Mouse (Mus musculus) heart, embryonic 11.5 days (tissue): Measurements from ENCODE around the gene Vps26b. TPM values are rescaled to one million over a fixed set of nuclear protein-coding genes. Genes with fewer than 3 reads are reported as not detected.

Source experiments
- ATAC-seq: fragments of 200-750 bp; cut with Nextera tagmentation; replicated peaks from 2 replicates; pipeline ENCODE4 v1.8.0; 2017; ENCODE audit warnings: moderate library complexity; ENCODE audit not compliant: insufficient number of reproducible peaks, low FRiP score, low TSS enrichment
- H3K27ac ChIP-seq: fragments of 300-500 bp; sonication (generic); 2 replicates; pipeline ENCODE4 v1.5.1; 2014; ENCODE audit warnings: mild to moderate bottlenecking, low read depth, low read length
- H3K27me3 ChIP-seq: fragments of 300-500 bp; sonication (generic); 2 replicates; pipeline ENCODE4 v1.6.1; 2014; ENCODE audit warnings: mild to moderate bottlenecking, low read length, mixed read lengths; ENCODE audit not compliant: control insufficient read depth, insufficient read depth
- H3K36me3 ChIP-seq: fragments of 300-500 bp; sonication (generic); 2 replicates; pipeline ENCODE4 v1.6.1; 2014; ENCODE audit warnings: mild to moderate bottlenecking, low read length, moderate library complexity, mixed read lengths; ENCODE audit not compliant: control insufficient read depth, insufficient read depth
- H3K4me1 ChIP-seq: fragments of 300-500 bp; sonication (generic); 2 replicates; pipeline ENCODE4 v1.6.1; 2014; ENCODE audit warnings: low read length; ENCODE audit not compliant: control insufficient read depth, insufficient read depth
- H3K4me2 ChIP-seq: fragments of 300-500 bp; sonication (generic); 2 replicates; pipeline ENCODE4 v1.6.1; 2014; ENCODE audit warnings: mild to moderate bottlenecking, moderate library complexity
- H3K4me3 ChIP-seq: fragments of 300-500 bp; sonication (generic); 2 replicates; pipeline ENCODE4 v1.5.1; 2014; ENCODE audit warnings: low read depth, low read length
- H3K9ac ChIP-seq: fragments of 300-500 bp; sonication (generic); 2 replicates; pipeline ENCODE4 v1.6.1; 2014; ENCODE audit warnings: mild to moderate bottlenecking, low read depth, low read length, moderate library complexity
- H3K9me3 ChIP-seq: fragments of 300-500 bp; sonication (generic); replicated peaks from 2 replicates; pipeline ENCODE4 v1.6.1; 2016; ENCODE audit warnings: low read length; ENCODE audit not compliant: control insufficient read depth
- WGBS: fragments of 180-500 bp; shearing (Covaris S2); extraction: QIAGEN DNeasy Blood & Tissue Kit; methylation state at CpG from one replicate; pipeline ENCODE4 v1.1.7; 2014; ENCODE audit not compliant: insufficient replicate concordance; 5-methylcytosine and 5-hydroxymethylcytosine counted together
- polyA plus RNA-seq: library from polyadenylated mRNA; unstranded; fragments of >200 nt; fragmentation: Nextera tagmentation; extraction: Ambion mirVana; gene quantifications from 2 replicates; pipeline ENCODE4 v1.2.1, GENCODE M21; 2014

Vps26b gene
- polyA plus RNA-seq, 1 experiment from 2014 or later, result 24.3 TPM

- Histone ChIP-seq H3K4me2 (peak within 1 kb of the TSS; percentile 91), H3K4me1 (peaks cover 9% of the 10 kb centered on the region), H3K9me3 (no peaks in the 10 kb centered on the region), H3K36me3 (peaks cover 3% of the 10 kb centered on the region; the same call in 1 of the 2 replicates), H3K9ac (peak within 1 kb of the TSS; percentile 91), H3K27ac (peak within 1 kb of the TSS; percentile 35), H3K27me3 (no peaks in the 10 kb centered on the region), H3K4me3 (peak within 1 kb of the TSS; percentile 84)
- ATAC-seq, result peak; percentile 99
- 2% methylated on average over 35 of the region's 35 CpGs for WGBS
These were observed 30.1 kb downstream of the Vps26b start, which contains the start of the genes Acad8 and Thyn1 for GRCm38 (mm10) chr9:26999461-27000395. Acad8 (minus strand) TSS chr9:26999566. Thyn1 (plus strand) TSS chr9:26999710.

GRCm38 (mm10) chr9:26998669-26999460 lies 31.0 kb downstream of the Vps26b start:
- H3K4me1 ChIP-seq, result peaks cover 9% of the 10 kb centered on the region
- H3K9me3 ChIP-seq, result no peaks in the 10 kb centered on the region
- peak; percentile 40 for ATAC-seq
- H3K4me3 ChIP-seq, result peak overlapping the region; percentile 84
- peak overlapping the region; percentile 7 for H3K27ac ChIP-seq
- peak overlapping the region; percentile 91 for H3K4me2 ChIP-seq
- peaks cover 3% of the 10 kb centered on the region; the same call in 1 of the 2 replicates for H3K36me3 ChIP-seq
- peak overlapping the region; percentile 91 for H3K9ac ChIP-seq
- 4% methylated on average over 29 of the region's 29 CpGs for WGBS
- no peaks in the 10 kb centered on the region for H3K27me3 ChIP-seq

- ATAC-seq, result no peak
- 80% methylated on average over 2 of the region's 2 CpGs for WGBS
- no peak overlapping the region for H3K27ac ChIP-seq
These were observed 32.4 kb downstream of the Vps26b start for GRCm38 (mm10) chr9:26997501-26997900.

GRCm38 (mm10) chr9:26997062-26997461 lies 32.8 kb downstream of the Vps26b start:
- Histone ChIP-seq H3K9ac (no peak overlapping the region), H3K4me1 (peaks cover 9% of the 10 kb centered on the region), H3K27ac (no peak overlapping the region), H3K9me3 (no peaks in the 10 kb centered on the region), H3K27me3 (no peaks in the 10 kb centered on the region), H3K4me3 (no peak overlapping the region), H3K4me2 (no peak overlapping the region), H3K36me3 (no peaks in the 10 kb centered on the region)
- no peak for ATAC-seq
- WGBS, result 87% methylated on average over 3 of the region's 3 CpGs

More at GRCm38 (mm10) chr9:26997501-26997900, 32.4 kb downstream of the Vps26b start:
- no peak overlapping the region for H3K4me3 ChIP-seq
- no peak overlapping the region for H3K9ac ChIP-seq
- no peaks in the 10 kb centered on the region for H3K9me3 ChIP-seq
- no peaks in the 10 kb centered on the region for H3K27me3 ChIP-seq
- no peak overlapping the region for H3K4me2 ChIP-seq
- H3K36me3 ChIP-seq, result no peaks in the 10 kb centered on the region
- peaks cover 9% of the 10 kb centered on the region for H3K4me1 ChIP-seq

GRCm38 (mm10) chr9:26993900-26994299 lies 36.0 kb downstream of the Vps26b start:
- Histone ChIP-seq H3K4me2 (no peak overlapping the region), H3K36me3 (peaks cover 10% of the 10 kb centered on the region; the same call in 1 of the 2 replicates), H3K27me3 (no peaks in the 10 kb centered on the region), H3K4me3 (no peak overlapping the region), H3K27ac (no peak overlapping the region), H3K4me1 (no peaks in the 10 kb centered on the region), H3K9ac (no peak overlapping the region), H3K9me3 (no peaks in the 10 kb centered on the region)
- 76% methylated on average over 3 of the region's 3 CpGs for WGBS
- ATAC-seq, result no peak

GRCm38 (mm10) chr9:26993118-26993517 lies 36.7 kb downstream of the Vps26b start:
- Histone ChIP-seq H3K9ac (no peak overlapping the region), H3K4me3 (no peak overlapping the region), H3K4me2 (no peak overlapping the region), H3K36me3 (peaks cover 10% of the 10 kb centered on the region; the same call in 1 of the 2 replicates), H3K9me3 (no peaks in the 10 kb centered on the region), H3K4me1 (no peaks in the 10 kb centered on the region), H3K27me3 (no peaks in the 10 kb centered on the region), H3K27ac (no peak overlapping the region)
- no peak for ATAC-seq
- 93% methylated on average over 10 of the region's 10 CpGs for WGBS

GRCm38 (mm10) chr9:26990181-26990580 lies 39.7 kb downstream of the Vps26b start:
- Histone ChIP-seq H3K27ac (no peak overlapping the region), H3K9ac (no peak overlapping the region), H3K4me3 (no peak overlapping the region), H3K4me2 (no peak overlapping the region), H3K27me3 (no peaks in the 10 kb centered on the region), H3K36me3 (peaks cover 19% of the 10 kb centered on the region; the same call in 1 of the 2 replicates), H3K9me3 (no peaks in the 10 kb centered on the region), H3K4me1 (no peaks in the 10 kb centered on the region)
- WGBS, result 84% methylated on average over 4 of the region's 4 CpGs
- no peak for ATAC-seq

GRCm38 (mm10) chr9:26985668-26986277 lies 44.1 kb downstream of the Vps26b start:
- Histone ChIP-seq H3K4me1 (no peaks in the 10 kb centered on the region), H3K27me3 (no peaks in the 10 kb centered on the region), H3K4me3 (no peak overlapping the region), H3K4me2 (no peak overlapping the region), H3K36me3 (peaks cover 21% of the 10 kb centered on the region; the same call in 1 of the 2 replicates), H3K9ac (no peak overlapping the region), H3K9me3 (no peaks in the 10 kb centered on the region), H3K27ac (no peak overlapping the region)
- no peak for ATAC-seq
- 84% methylated on average over 6 of the region's 6 CpGs for WGBS
